Mouse (Mus musculus) spleen, adult 2 months (tissue): ENCODE data around the gene Mroh9.

ENCODE experiments used
- CTCF ChIP-seq: fragments of 200-500 bp; IDR thresholded peaks from 2 replicates; pipeline ENCODE4 v1.5.1; 2011; ENCODE audit warnings: mild to moderate bottlenecking, inconsistent platforms; ENCODE audit not compliant: insufficient read depth, insufficient read length, insufficient replicate concordance; ENCODE audit errors: extremely low read depth
- POLR2A ChIP-seq: fragments of 200-500 bp; IDR thresholded peaks from 2 replicates; pipeline ENCODE4 v1.6.1; 2011; ENCODE audit warnings: low read depth, low read length, inconsistent platforms

DNA sequence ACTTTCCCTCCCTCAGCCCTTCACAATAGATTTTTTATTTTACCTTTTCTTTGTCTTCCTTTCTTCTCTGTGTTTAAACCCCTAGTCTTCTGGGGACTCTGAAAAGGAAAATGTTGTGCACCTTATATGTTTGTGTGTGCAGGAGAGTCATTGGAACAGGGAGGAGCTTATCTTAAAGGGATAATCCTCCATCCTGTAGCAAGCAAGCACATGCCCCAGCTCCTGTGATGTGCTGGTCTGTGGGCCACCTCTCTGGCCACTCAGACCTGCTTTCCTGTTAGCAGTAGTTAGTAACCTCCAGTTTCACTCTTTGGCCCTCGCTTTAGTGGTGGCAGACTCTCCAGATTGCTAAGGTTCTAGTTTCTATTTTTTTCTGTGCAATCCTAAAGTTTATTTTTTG is 101.0 kb downstream of the Mroh9 start, which contains the start of gene Fmo3:
- no peak for TF ChIP-seq CTCF
- no peak for TF ChIP-seq POLR2A
